ENCODE assay signal across 8 mouse cellular contexts in the genomic region with DNA sequence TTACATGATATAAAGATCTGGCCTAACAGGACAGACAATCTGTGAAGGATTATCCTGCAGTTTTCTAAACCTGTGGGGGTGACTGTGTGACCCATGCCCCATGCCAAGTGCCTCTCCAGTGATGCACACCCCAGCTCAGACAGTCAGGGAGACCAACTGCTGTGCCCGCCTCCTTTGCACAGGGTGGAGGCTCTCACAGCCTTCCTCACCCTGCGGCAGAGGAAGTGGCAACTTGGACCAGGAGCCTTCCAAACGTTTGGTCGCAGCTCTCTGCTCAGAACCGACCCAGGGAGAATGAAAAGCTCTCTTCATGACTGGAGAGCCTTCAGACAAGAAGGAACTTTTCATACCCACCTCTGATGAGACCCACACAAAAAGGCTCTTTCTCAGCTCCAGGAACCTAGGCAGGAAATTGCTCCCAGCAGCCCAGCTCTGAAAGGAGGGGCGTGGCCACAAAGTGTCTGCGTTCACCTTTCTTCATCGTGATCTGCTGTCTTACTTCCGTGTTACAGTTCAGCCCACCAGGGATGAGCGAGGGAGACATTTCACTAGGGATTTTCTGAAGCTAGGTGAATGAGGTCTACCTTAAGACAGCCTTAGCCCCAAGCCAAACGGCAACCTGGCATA.
DNase-seq lines count a peak whose midpoint lies in the region; ATAC-seq and TF ChIP-seq lines count a peak whose summit lies in the region.

No protein-coding gene starts in this region.

- no peaks in the 10 kb centered on the region for H3K9me3 ChIP-seq in liver, embryonic 11.5 days (ENCODE audit: control insufficient read depth, low read length)
- no peaks in the 10 kb centered on the region for H3K9me3 ChIP-seq in limb, embryonic 12.5 days

- ATAC-seq in liver, embryonic 11.5 days (replicated peaks; ENCODE audit: low FRiP score), result no peak
- no peak for ATAC-seq in limb, embryonic 12.5 days (ENCODE audit: insufficient number of reproducible peaks, insufficient read depth, low FRiP score, low TSS enrichment, low read depth)

- 33% methylated on average over 11 of the region's 11 CpGs for WGBS in liver, embryonic 11.5 days
- WGBS in limb, embryonic 12.5 days, result 34% methylated on average over 11 of the region's 11 CpGs
- WGBS in thymus, adult 2 months, result 11% methylated on average over 11 of the region's 11 CpGs

- H3K27me3 ChIP-seq in liver, embryonic 11.5 days (replicated peaks; ENCODE audit: control insufficient read depth, insufficient read depth, low read length), result no peaks in the 10 kb centered on the region
- H3K27me3 ChIP-seq in limb, embryonic 12.5 days, result no peaks in the 10 kb centered on the region
- H3K27me3 ChIP-seq in thymus, adult 2 months (ENCODE audit: control insufficient read depth, insufficient read depth, low read length), result no peaks in the 10 kb centered on the region

- no peak overlapping the region for H3K9ac ChIP-seq in liver, embryonic 11.5 days (ENCODE audit: low read depth, low read length)
- H3K9ac ChIP-seq in limb, embryonic 12.5 days (replicated peaks), result no peak overlapping the region

- intact Hi-C loops in left cerebral cortex, postnatal 10 days (cut with DNase I), result no loop called here
- intact Hi-C loops in left cerebral cortex, adult 2 months (cut with DNase I), result no loop called here

- H3K4me2 ChIP-seq in liver, embryonic 11.5 days, result peak overlapping the region; percentile 37
- H3K4me2 ChIP-seq in limb, embryonic 12.5 days, result peak overlapping the region; percentile 39

- TF ChIP-seq POLR2A in thymus, adult 2 months (IDR thresholded peaks at IDR 0.05; ENCODE audit: control insufficient read depth, extremely low read depth, insufficient read depth, low read length, poor library complexity), result no peak

- no peaks in the 10 kb centered on the region for H3K36me3 ChIP-seq in liver, embryonic 11.5 days (ENCODE audit: control insufficient read depth, insufficient read depth, low read length)
- H3K36me3 ChIP-seq in limb, embryonic 12.5 days, result no peaks in the 10 kb centered on the region
- H3K36me3 ChIP-seq in thymus, adult 2 months (ENCODE audit: control insufficient read depth, insufficient read depth, low read length), result no peaks in the 10 kb centered on the region

- no peak for TF ChIP-seq CTCF in thymus, adult 2 months (IDR thresholded peaks at IDR 0.05; ENCODE audit: borderline replicate concordance, control insufficient read depth, extremely low read depth, insufficient read depth, low read length, poor library complexity)
- no peak for TF ChIP-seq CTCF in left cerebral cortex, adult 2 months (IDR thresholded peaks at IDR 0.05)

- H3K4me3 ChIP-seq in liver, embryonic 11.5 days (ENCODE audit: low read depth, low read length), result no peak overlapping the region
- H3K4me3 ChIP-seq in limb, embryonic 12.5 days (replicated peaks), result no peak overlapping the region
- peak overlapping the region; percentile 25 for H3K4me3 ChIP-seq in thymus, adult 2 months (ENCODE audit: control insufficient read depth, insufficient read depth, low read length)
- no peak overlapping the region for H3K4me3 ChIP-seq in left cerebral cortex, adult 2 months

- H3K4me1 ChIP-seq in liver, embryonic 11.5 days (replicated peaks; ENCODE audit: control insufficient read depth, insufficient read depth, low read length), result no peaks in the 10 kb centered on the region
- peaks cover 3% of the 10 kb centered on the region; the same call in 1 of the 2 replicates for H3K4me1 ChIP-seq in limb, embryonic 12.5 days (replicated peaks)
- peaks cover 8% of the 10 kb centered on the region for H3K4me1 ChIP-seq in thymus, adult 2 months (replicated peaks; ENCODE audit: control insufficient read depth, insufficient read depth, low read length)

- no peak overlapping the region for H3K27ac ChIP-seq in liver, embryonic 11.5 days (ENCODE audit: low read depth, low read length)
- H3K27ac ChIP-seq in limb, embryonic 12.5 days, result peak overlapping the region; percentile 54; the same call in 1 of the 2 replicates
- peak overlapping the region; percentile 4; the same call in 1 of the 2 replicates for H3K27ac ChIP-seq in thymus, adult 2 months (ENCODE audit: control insufficient read depth, insufficient read depth, low read length)
- no peak overlapping the region for H3K27ac ChIP-seq in left cerebral cortex, adult 2 months

- DNase-seq in liver, embryonic 11.5 days (ENCODE audit: low spot score), result no peak
- DNase-seq in liver (no peak), ZHBTc4 (ENCODE audit: low read depth, low spot score) (peak; percentile 62)
- peak; percentile 54 for DNase-seq in thymus, adult 2 months
- no peak for DNase-seq in left cerebral cortex, postnatal 10 days (ENCODE audit: extremely low spot score in 1 of 2, low spot score in 2 of 2)
- no peak for DNase-seq in left cerebral cortex, adult 2 months (ENCODE audit: extremely low spot score in 1 of 2, low spot score in 2 of 2)
- DNase-seq in frontal cortex, postnatal 25 days (ENCODE audit: low spot score in 2 of 2), result no peak

Comparison
In these comparisons a context has a peak if more than half of its experiments do, and no peak if none do; other contexts are left out.
1. DNase-seq: peak in ZHBTc4 (single experiment) and thymus, adult 2 months (single experiment); none in liver, embryonic 11.5 days (single experiment), liver (single experiment), left cerebral cortex, postnatal 10 days (0 of 2), left cerebral cortex, adult 2 months (0 of 2) and frontal cortex, postnatal 25 days (0 of 2).
2. H3K27ac ChIP-seq: peak in limb, embryonic 12.5 days (single experiment) and thymus, adult 2 months (single experiment); none in liver, embryonic 11.5 days (single experiment) and left cerebral cortex, adult 2 months (single experiment).